Mouse (Mus musculus) subcutaneous adipose tissue, adult 2 months (tissue): ENCODE results near the gene Olfr1338. TPM values are rescaled to one million over a fixed set of nuclear protein-coding genes. Genes with fewer than 3 reads are reported as not detected.

ENCODE experiments used
- polyA plus RNA-seq: library from polyadenylated mRNA; depleted of rRNA; stranded (reverse); fragments of >200 nt; gene quantifications from 2 replicates; pipeline ENCODE4 v1.2.3, GENCODE M21; 2012; ENCODE audit warnings: low replicate concordance; rRNA removed

Olfr1338 gene
- not detected in 2 replicates for polyA plus RNA-seq

DNA sequence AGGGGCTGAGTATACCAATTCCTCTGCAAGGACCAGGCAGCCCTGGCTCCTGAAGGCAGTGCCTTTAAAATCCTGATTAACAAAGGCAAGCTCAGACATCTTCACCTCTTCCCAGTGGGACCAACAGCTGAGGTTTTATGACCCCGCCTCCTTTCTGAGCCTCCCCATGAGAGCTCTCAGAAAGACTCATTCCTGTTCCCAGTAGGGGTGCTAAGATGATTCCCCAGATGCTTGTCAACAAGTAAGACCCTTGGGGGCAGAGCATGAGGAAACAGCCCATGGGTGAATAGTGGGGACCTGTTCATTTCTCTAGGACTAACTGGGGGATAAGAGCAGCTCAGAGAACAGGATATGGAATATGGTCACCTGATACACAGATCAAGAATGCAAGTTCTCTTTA is at the start of gene Olfr1338:
TSS of gene Olfr1338 (minus strand) at position 101 of the 400 bp plus-strand sequence.

DNA sequence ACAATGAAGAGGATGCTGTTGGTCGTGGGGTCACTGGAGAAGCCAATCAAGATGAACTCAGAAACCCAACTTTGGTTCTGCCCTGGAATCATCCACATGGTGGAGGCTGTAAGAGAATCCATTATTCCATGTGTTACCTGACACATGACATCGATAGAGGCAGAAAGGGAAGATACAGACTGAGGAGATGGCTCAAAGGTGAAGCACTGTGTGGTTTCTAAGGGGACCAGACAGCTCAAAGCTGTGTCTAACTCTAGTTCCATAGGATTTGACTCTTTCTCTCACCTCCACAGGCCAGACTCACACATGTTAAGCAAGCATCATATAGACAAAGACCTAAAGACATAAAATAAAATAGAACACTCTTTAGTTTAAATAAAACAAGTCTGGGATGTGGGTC is 23.9 kb upstream of the Olfr1338 start, which contains the start of gene Olfr1337:
TSS of gene Olfr1337 (minus strand) at position 101 of the 400 bp plus-strand sequence.

DNA sequence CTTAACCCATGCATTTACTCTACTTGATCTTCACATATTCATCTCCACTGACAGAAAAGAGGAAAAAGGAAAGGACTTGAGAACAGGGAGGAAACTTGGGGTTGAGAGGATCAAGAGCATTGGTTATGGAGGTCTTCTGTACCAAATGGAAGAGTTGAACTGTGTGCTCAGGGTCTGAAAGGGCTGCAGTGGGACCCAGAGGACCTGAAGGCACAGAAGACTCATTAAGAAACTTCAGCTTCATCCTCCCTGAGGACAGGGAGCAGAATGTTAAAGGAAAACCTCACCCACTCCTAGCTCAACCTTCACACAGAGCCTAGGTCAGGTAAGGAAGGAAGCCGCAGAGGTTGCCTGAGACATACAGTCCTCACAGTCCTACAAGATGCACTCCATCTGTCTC is 26.7 kb downstream of the Olfr1338 start, which contains the start of gene Olfr1339:
TSS of gene Olfr1339 (plus strand) at position 301 of the 400 bp plus-strand sequence.

DNA sequence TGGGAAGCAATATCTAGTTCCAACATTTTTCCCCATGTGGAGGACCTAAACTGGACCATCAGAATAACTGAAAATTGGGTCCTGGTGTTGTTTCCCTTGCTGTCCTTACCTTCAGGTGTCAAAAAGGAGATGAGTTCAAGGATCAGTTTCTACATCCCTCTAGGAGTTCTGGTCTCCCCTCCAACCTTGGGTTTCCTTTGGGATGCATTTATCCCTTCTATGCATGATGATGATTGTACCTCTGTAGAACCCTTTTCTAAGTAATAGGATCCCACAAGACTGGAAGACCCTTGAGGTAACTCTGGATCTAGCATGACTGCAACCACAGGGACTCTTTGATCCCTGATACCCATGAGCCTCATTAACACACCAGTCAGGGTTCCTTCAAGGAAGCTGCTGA is 38.7 kb downstream of the Olfr1338 start, which contains the start of gene Olfr1340:
TSS of gene Olfr1340 (plus strand) at position 301 of the 400 bp plus-strand sequence.

DNA sequence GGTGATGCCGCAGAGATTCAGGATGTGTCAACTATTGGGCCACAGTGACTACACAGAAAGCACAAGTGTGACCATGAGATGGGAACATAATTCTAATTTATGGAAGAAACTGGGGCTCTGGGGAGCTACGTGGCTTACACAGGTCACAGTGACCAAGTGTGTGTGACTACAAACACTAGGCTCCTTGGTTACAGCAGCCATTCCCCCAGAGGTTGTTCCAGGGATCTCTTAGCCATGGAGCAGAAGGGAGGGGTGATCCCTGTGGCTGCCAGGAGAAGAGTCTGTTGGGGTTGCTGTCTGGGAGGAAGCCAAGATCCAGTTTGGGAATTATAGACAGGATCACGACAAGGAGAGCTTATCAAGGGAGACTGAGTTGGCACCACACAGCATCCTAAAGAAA is 55.3 kb downstream of the Olfr1338 start, which contains the start of gene Olfr1341:
TSS of gene Olfr1341 (plus strand) at position 301 of the 400 bp plus-strand sequence.

Other genes with a start within 250 kb of the Olfr1338 start
- gene 2610528J11Rik, start 231.7 kb downstream of the Olfr1338 start, polyA plus RNA-seq: 9.1 TPM in 1 of 2 replicates, not detected in the other
- 0.92 and 9.3 TPM in 2 replicates for gene Tmem125, start 214.7 kb downstream of the Olfr1338 start, polyA plus RNA-seq
- gene Cfap57, start 138.0 kb downstream of the Olfr1338 start, polyA plus RNA-seq: 0.06 TPM in 1 of 2 replicates, not detected in the other
- 18.4 and 38.8 TPM in 2 replicates for gene Ebna1bp2, start 137.9 kb downstream of the Olfr1338 start, polyA plus RNA-seq
- not detected in 2 replicates for gene Olfr62, start 99.8 kb downstream of the Olfr1338 start, polyA plus RNA-seq
- not detected in 2 replicates for gene Olfr1342, start 66.0 kb downstream of the Olfr1338 start, polyA plus RNA-seq
- not detected in 2 replicates for gene Olfr1341, start 55.2 kb downstream of the Olfr1338 start, polyA plus RNA-seq
- gene Olfr1340, start 38.6 kb downstream of the Olfr1338 start, polyA plus RNA-seq: not detected in 2 replicates
- not detected in 2 replicates for gene Olfr1339, start 26.6 kb downstream of the Olfr1338 start, polyA plus RNA-seq
- gene Olfr1337, start 23.8 kb upstream of the Olfr1338 start, polyA plus RNA-seq: not detected in 2 replicates
- gene Olfr1335, start 51.2 kb upstream of the Olfr1338 start, polyA plus RNA-seq: not detected in 2 replicates
- not detected in 2 replicates for gene Olfr1333, start 77.5 kb upstream of the Olfr1338 start, polyA plus RNA-seq
- not detected in 2 replicates for gene Olfr1331, start 105.9 kb upstream of the Olfr1338 start, polyA plus RNA-seq
- not detected in 2 replicates for gene Olfr1330, start 129.9 kb upstream of the Olfr1338 start, polyA plus RNA-seq
- not detected in 2 replicates for gene Olfr1329, start 158.7 kb upstream of the Olfr1338 start, polyA plus RNA-seq
- gene Olfr1328, start 179.9 kb upstream of the Olfr1338 start, polyA plus RNA-seq: not detected in 2 replicates
- gene Lao1, start 202.8 kb upstream of the Olfr1338 start, polyA plus RNA-seq: 0.63 TPM in 1 of 2 replicates, not detected in the other